Mouse (Mus musculus): Measurements from ENCODE around the gene Ttc3.

Gene Ttc3

DNA sequence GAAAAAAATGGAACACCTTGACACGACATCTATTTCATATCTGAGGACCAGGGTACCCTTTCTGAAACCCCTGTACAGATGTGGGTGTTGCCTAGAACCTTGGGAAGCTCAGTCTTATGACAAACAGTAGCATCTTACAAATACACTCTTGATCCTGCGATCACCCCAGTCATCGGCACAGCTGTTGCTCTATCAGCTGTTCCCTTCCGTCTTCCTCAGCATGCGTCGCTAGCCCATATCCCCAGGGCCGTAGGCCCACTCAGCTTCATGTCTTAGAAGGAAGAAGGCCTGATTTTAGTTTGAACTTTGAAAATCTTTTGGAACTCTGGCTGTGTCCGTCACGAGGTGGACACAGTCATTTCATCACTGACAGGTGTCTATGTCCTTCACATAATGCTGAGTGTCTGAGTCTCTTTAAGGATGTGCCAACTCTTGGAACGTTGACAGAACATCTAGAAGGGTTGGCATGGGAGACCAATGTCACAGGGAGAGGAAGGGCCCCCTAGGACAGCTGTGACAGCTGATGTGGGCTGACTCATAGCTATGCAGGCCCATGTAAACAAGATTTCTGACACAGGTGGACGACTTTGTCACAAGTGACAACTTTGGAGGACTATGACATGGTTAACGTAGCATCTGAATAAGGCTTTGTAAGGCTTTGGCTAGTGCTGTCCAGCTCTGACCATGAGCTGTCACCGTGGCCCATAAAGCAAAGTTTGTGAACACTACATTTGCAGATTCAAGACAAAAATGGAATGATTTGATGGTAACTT, 9.7 kb upstream of the Ttc3 start:
- DNase-seq = no peak

DNA sequence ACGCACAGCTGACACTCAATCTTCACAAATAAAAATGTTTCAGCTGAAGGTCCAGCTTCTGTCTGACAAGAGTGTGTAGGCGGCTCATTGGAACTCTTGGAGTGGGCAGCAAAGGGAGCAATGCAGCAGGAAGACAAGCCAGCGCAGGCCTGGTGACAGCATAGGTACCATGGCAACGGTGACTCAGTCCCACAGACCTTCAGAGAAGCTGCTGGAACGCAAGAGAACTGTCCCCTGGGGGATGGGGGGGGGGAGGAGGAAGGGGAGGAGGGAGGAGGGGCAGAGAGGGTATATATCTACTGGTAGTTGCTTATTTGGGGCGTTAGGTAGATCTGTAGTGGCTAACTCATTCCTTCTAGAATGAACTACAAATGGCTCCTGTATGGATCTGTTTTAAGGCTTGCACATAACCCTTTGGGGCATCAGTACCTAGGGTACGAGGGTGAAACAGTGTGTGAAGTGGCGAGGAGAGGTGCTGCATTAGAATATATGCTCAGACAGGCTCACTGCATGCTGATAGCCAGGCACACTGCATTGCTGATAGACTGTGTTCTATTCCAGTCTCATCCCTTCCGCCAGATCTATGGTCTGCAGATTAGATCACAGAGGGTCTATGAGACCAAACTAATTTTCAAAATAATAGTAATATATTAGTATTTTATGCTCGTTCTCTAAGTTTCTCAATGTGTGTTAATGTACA, 8.1 kb upstream of the Ttc3 start:
- DNase-seq = peak; percentile 15 to 21

DNA sequence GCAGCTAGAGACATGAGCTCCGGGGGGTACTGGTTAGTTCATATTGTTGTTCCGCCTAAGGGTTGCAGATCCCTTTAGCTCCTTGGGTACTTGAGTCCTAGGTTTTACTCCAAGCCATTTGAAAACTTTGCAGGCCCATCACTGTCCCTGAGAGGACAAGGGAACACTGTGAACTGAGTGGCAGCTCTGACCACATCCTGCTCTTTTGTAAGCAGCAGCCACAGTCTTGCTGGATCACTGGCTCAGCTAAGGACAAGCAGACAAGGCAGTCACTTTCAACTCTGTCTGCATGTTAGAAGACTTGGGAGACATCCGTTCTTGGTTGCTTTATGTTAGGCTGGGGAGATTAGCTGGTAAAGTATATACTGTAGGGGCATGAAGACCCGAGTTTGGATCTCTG, 6.6 kb upstream of the Ttc3 start:
- DNase-seq = no peak

DNA sequence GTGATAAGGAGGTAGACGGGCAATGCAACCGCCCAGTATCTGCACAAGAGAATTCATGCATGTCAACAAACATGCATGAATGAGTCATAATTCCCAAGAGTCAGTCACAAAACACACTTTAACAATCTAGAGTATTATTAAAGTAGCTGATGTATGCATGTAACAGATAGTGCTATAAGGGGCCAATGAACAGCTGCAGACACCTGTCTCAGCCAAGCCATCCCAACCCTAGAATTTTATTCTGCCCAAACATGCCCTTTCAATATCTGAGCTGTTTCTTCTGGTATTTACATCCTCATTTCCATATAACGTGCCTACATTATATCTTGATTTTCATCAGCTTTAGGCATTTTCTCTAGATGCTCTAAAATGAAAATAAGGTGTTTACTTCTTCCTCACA, 5.0 kb upstream of the Ttc3 start:
- no peak for DNase-seq

DNA sequence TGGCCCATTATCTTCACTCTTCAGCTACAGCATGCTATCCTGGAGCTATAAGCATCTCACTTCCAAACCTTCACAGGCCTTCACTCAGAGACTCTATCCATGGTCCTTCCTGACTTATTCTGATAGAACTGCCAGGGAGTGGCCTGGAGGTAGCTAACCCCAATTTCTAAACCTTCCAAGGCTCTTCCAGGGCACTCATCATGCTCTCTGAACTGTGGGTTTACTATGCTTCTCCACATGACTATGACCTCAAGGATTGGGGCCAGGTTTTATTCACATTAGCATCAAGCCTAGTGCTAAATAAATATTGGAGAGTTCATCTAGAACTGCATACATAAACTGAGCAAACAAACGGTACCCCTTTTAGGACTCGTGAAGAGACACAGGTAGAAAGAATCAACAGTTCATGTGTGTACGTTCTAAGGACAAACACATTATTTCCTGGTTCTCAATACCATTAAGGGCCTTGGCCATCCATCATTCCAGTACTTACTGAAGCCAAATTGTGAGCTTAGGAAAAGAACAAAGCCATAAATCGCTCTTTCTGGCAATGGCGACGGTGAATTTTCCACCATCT, 734 bp upstream of the Ttc3 start:
- no peak for DNase-seq

DNA sequence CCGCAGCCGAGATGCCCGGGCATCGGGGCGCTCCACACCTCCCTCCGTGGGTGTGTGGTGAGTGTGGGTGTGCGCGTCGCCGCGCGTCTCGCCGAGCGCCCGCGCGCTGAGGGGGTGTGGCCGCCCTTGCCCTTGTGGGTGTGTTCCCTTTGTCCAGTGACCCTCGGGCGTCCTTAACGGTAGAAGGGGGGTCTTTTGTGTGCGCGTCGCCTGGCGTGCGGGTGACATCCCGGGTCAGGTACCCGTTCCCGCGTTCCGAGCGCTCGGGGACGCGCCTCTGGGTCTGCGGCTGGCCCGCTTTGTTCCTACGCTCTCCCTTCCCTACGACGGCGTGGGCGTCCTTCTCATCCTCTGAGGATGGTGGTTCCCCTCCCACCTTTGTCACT, 490 bp downstream of the Ttc3 start:
- DNase-seq = peak; percentile 66 to 83

DNA sequence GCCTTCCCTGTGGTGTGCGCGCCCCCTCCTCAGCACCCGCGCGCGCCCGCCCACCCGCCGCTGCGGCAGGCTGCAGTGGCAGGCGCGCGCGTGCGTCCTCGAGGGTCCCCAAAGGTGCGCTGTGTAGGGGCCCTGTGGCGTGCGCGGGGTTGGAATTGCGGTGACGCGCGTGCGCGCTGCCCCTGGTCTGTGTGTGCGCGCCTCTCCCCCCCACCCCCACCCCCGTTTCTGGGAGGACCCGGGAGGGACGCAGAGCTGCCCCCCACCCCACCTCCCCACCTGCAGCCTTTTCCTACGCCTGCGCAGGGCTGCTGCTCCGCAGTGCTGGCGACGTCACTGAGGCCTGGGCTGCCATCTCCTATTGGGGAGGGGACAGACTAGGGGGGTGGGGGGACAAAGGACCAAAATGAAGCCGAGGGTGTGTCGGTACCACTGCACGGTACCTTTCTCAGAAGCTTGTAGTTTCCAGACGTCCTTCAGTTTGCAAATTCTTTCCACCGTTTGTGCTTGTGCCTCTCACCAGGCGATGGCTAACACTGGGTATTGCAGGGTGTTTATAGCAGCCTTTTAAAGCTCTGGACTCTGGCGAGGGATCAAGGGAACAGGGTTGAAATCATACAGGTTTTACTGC, 998 bp downstream of the Ttc3 start, which contains the start of gene Pigp:
Gene Pigp (minus strand): TSS at position 542 of the 631 bp plus-strand sequence.
- DNase-seq = peak; percentile 54 to 64

DNA sequence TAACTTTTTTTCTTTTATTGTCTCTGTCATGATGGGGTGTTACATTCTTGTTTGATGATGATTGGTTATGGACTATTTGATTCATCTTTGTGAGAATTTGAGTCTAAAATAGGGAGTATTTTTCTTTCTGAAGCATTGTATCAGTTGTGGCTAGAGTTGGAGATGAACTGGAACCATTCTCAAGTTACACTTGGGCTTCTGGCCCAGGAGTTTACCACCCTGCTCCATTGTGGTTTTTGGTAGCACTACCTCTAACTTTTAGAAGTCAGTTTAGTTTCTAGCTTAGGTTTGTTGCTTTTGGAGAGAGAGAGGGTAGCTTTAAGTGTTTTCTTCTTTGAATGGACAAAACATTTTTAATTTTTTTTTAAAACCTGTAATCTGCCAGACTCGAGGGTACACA, 9.0 kb downstream of the Ttc3 start:
- DNase-seq = no peak

DNA sequence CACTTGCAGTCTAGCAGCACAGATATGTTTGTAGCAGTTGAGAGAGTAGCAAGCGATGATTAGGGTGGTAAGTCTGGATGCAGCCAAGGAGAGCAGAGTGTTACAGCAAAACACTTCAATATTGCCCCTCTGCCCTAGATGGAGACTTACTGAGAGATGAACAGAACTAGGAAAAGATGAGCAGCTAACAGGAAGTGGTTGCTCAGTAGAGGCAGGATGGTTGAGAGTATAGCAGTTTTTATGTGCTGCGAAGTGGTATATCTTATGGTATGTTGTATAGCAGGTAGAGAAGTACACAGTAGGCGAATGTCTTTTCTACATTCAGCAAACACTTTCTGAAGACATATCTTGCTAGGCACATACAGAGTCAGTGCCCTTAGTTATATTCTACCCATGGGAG, 12.9 kb downstream of the Ttc3 start:
- DNase-seq = no peak

DNA sequence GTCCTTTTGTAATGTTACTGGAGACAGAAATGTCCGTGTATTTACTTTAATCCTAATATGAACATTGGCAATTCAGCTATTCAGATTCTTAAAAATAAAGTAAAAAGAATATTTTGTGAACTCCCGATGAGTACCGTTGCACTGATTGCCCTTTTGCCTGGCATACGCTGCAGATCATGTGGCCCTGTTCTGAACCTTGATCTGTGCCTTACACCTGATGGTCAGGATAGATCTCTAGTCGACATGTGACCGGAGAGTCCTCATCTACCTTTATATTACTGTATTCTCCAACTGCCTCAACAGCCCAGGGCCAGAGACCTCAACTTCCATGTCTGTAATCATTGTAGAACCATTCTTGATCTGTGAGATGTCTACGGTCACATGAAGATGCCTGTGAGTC, 17.3 kb downstream of the Ttc3 start:
- DNase-seq = peak; percentile 30 to 33

DNA sequence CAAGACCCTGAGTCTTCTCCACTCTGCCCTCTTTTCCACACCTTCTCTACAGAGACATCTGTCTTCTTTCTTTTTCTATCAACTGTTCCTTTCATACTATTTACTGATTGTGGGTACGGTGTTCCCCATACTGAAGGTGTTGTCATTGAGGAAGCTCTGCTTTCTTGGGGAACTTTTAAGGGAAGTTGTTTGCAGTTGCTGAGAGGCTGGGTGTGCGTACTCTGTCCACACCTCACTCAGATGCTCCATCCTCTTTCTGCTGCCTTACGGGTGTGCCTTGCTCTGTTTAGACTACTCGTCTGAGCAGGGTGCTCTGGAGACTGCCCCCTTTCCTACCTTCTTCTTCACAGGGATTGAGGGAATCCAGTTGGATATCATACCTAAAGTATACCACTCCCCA, 21.9 kb downstream of the Ttc3 start:
- DNase-seq = no peak

DNA sequence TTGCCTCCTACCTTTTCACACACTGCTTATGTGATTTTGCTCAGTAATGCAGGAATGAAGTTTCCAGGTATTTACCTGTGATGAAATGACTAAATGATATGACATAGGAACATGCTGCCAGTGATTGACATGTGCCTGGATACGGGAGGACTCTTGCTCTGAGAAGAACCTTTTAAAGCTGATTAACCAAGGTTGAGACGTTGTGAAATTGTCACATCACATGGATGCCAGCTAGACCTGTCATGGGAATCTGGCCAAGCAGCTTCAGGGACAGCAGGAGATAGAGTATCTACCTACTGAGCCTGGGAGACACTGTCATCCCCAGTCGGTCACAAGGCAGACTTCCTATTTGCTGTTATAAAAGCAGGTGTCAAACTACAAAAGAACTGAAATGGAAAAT, 24.6 kb downstream of the Ttc3 start:
- no peak for DNase-seq

DNA sequence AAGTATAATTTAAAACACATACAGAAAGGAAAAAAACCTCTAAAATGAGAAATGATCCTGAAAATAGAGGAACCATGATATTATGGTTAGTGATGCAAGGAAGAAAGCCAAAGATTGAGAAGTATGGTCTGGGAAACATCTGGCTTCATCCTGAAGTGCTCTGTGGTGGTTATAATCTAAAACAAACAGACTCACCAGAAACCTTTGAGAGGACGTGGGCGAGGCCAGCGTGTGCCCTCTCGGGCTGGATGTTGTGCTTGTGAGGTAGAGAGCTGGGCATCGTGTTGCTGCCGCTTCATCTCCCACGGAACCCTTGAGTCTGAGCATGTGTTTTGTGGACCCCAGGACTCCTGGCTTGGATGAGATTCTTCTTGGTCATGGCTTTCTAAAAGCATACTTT, 26.2 kb downstream of the Ttc3 start:
- DNase-seq = no peak

DNA sequence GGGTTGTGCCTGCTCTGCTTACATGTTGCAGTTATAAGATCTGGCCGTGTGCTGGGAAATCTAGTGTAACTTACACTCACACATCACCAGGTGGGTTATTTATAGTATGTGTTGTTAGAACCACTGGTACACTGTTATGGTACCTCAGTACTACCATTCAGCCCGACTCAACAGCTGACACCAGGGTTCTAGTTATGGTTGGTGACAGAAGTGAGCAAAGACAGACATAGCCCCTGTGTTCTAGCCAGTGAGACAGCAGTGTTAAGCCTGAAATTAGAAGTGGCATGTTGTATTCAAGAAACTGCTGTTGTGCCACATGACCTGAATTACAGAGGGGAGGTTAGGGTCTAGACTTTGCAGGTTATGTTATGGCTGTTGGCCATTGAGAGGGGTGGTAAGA, 28.7 kb downstream of the Ttc3 start:
- no peak for DNase-seq

DNA sequence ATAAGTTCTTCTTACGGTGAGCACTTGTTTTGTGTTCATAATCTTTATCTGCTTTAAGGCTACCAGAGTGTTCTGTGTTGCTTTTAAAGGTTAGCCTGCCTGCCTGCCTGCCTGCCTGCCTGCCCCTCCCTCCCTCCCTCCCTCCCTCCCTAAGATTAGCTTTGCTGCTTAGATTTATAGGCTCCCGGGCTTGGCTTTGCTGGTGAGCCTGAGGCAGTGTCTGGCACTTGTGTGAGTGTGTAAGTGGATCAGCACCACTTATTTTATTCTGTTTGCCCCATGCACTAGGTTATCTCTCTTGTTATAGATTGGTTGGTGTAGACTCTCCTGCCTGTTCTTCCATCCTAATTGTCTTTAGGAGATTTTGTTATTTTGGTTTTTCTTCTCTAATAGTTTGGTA, 31.2 kb downstream of the Ttc3 start:
- no peak for DNase-seq

DNA sequence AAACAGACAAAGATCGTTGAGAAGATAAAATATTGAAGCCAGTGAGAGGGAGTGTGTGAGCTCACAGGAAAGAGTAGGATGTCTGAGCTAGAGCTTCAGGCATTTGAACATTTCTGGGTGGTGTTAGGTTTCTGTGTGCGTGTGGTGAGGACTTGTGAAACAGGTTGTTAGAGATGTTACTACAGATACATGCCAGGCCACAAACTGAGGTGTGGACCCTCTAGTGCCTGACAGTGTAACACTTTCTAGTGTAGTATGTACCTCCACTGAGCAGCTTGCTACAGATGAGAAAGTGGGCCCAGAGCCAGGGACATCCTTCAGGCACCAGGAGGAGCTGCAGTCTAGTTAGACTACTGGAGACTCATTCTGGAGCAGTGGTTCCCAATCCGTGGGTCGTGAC, 31.8 kb downstream of the Ttc3 start:
- peak in 1 of 2 experiments; percentile 38 for DNase-seq

DNA sequence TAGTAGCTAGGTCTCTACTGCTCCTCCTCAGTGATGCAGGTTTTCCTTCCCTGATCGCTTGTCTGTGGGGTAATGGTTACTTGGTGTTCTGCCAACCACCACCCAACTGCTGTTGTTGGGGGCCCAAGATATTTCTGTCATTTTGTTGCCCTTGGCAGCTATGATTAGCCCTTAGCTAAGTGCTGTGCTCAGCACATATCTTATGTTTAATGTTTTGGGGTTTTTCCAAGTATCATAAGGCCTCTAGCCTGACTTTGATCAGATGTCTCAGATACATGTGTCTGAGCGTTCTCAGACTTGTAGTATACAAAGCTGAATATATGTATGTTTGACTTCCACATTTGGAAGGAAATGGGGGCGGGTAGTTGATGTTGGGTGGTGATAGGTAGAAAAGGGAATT, 40.9 kb downstream of the Ttc3 start:
- no peak for DNase-seq

DNA sequence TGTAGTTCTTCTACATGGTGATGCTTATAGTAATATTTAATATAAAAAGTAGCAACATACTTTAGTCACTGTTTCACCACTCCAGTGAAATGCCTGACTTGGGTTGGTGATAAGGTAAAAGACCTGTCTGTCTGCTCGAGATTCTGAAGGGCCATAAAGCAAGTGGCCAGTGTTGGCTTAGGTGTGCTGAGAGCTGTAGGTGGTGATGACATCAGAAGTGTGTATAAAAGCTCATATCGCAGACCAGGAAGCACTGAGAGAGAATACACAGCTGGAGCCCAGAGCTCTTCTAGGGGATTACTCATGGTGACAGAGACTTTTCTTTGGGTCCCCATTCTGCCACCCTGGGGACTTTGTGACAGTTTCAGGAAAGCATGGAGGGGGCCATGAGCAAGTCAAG, 41.8 kb downstream of the Ttc3 start:
- no peak for DNase-seq

DNA sequence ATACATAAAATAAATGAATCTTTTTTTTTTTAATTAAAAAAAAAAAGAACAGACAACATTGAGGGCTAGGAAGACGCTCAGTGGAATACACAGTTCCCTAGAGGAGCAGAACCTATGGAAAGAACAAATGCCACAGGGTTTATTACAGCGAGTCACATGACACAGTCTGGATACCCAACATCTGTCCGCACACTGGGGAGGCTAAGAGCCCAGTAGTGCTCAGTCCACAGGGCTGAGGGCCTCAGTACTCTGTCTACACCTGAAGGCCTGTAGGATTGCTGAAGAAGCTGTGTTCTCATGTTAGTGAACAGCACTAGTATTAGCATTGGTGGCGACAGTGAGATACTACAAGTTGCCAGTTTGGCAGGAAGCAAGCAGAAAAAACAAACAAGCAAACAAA, 42.3 kb downstream of the Ttc3 start:
- no peak for DNase-seq

DNA sequence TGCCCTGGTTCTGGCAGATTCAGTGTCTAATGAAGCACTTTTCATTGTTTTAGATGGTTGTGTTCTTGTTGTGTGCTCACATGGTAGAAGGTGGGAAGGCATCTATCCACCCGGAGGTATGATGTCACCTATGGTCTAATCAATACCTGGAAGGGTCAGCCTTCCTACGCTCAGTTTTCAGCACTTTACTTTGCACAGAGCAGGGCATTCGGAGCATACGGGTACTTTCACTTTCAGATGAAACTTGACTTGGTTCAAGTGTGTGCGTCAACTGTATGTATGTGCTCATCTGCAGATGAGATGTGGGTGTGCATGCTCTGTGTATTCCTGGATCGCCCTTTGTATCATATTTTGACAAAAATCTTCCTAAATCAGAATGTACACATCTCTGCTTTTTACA, 43.7 kb downstream of the Ttc3 start:
- DNase-seq = no peak

DNA sequence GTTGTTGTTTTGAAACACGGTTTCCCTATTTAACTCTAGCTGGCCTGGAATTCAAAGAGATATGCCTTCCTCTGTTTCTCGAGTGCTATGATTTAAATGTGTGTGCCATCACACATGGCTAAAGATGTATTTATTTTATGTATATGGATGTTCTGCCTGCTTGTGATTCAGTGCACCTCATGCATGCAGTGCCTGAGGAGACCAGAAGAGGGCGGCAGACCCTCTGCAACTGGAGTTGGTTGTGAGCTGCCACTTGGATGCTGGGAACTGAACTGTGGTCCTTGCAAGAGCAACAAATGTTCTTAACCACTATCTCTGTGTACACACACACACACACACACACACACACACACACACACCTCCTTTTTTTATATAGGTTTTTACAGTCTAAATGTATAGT, 50.1 kb downstream of the Ttc3 start:
- peak in 1 of 2 experiments; percentile 19 for DNase-seq

DNA sequence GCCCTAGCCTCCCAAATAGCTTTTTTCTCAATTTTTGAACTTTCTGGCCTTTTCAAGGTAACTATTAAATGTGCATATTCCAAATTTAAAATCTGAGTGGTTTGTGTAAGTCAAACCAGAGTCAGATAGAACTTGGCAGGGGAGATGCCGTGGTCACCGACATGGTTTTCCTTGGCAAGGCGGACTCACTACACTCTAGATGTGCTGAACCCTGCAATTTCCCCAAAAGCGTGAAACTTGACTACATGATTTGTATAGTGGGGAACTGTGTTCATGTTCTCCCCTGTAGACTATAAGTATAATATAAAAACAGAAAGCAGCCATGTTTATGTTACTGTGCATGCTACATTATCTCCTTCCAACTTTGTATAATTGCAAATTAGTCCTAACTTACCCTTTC, 58.5 kb downstream of the Ttc3 start:
- DNase-seq = no peak

DNA sequence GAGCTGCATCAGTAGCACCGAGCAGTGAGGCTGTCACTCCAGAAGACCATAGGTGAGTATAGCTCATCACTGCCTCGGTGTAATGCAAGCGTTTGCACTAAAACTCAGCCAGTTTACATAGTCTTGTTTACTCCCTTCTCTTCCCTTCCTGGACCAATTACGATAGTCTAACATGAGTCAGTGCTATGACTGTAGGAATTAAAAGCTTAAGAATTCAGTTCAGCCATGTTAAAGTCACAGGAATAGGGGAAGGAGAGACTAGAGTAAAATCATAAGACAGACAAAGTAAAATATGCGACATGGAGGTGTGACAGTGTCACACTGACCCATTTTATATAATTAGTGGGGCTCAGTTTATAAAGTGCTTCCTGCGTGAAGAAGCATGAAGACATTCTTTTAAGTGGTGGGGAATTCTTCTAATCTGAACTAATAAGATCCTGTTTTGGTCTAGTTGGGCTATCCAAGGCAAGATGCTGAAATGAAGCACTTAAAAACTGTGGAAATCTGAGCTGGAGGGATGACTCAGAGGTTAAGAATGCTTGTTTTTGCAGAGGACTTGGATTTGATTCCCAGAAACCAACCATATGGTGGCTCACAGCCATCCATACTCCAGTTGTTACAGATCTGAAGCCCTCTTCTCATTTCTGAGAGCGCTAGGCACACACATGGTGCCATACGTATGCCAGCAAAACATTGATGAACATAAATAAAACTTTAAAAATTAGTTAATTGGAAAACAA, 65.2 kb downstream of the Ttc3 start:
- no peak for DNase-seq
